Mouse (Mus musculus) heart, postnatal 10 days (tissue): ENCODE measurements around the gene Gm9944. TPM values are rescaled to one million over a fixed set of nuclear protein-coding genes. Genes with fewer than 3 reads are reported as not detected.
A peak's percentile ranks its signal among the peaks of the same experiment; 100 is the strongest.

Source experiments
- DNase-seq, 2 experiments: peaks; one replicate each; pipeline ENCODE4 v3.0.0; 2021
- intact Hi-C: fragments of 180-260 bp; cut with DNase I; formaldehyde crosslinking; loops from one replicate; pipeline ENCODE4 v1.15.1; 2025
- total RNA-seq, 2 experiments: library from RNA; stranded (reverse); gene quantifications; 2 replicates each; pipeline ENCODE4 v1.2.3; 2021

Gm9944 gene
- not detected for total RNA-seq

DNA sequence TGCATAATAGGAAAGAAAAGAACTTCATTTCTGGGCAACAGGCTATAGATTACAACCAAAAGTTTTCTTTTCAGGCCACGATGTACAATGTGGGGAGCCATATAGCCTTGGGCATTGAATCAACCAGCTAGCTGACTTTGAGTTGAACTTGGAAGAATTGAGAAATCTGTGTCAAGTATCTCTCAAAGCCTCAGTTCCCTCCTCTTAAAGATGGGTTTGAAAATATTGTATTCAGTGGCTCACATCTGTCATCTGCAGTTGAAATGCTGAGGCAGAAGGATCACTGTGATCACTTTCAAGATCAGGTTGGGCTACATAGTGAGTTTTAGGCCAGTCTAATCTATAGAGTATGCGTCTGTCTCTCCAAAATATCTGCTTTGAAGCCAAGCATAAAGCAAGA lies at the start of gene Gm9944:
TSS of gene Gm9944 (minus strand) at position 101 of the 400 bp plus-strand sequence.
- intact Hi-C loops, result no loop called here
- DNase-seq, result no peak

DNA sequence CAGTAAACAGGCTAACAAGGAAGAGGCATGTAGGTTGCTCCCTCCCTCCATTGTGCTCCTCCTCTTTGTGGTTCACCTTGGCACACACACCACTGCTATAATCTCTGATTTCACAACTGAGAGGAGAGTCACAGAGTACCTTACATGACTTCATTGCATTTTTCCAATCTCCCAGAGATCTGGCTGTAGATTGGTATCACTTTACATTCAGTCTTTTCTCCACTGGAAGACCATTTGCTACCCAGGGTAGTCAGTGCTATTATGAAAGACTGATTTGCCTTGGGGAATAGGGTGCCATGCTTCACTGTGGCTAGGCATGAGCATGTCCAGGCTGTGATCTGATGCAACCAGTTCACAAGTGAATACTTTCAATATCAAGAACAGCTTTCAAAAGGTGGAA lies 40.2 kb upstream of the Gm9944 start:
- no peak for DNase-seq
- intact Hi-C loops, result no loop called here

- DNase-seq, result no peak
- intact Hi-C loops, result no loop called here
Measured at GRCm38 (mm10) chr4:144468091-144468490, 15.0 kb upstream of the Gm9944 start.

- intact Hi-C loops, result no loop called here
- DNase-seq, result no peak
Measured at GRCm38 (mm10) chr4:144465206-144465605, 12.1 kb upstream of the Gm9944 start.

DNA sequence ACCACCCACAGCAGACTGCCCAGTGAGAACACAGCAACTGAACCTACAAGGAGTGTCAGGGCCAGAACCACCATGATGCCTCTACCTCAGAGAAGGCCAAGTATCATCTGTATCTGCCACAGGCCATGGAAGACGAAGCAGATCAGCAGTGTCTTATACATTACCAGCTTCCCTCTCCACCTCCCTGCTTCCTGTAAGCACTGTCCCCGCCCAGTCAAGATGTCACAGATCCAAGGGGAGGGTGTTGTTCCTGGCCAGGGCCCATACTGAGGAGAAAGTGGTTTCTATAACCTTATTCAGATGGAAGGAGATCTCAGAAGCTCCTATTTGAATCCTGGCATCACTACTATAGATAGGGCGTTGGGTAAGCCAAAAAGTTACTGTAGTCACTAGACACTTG lies 10.5 kb upstream of the Gm9944 start, which contains the start of gene Aadacl3:
TSS of gene Aadacl3 (minus strand) at position 101 of the 400 bp plus-strand sequence.
- intact Hi-C loops, result no loop called here
- DNase-seq, result no peak

- DNase-seq, result no peak
- intact Hi-C loops, result no loop called here
Measured at GRCm38 (mm10) chr4:144448546-144448945, 4.6 kb downstream of the Gm9944 start.

GRCm38 (mm10) chr4:144441582-144441981 lies 11.5 kb downstream of the Gm9944 start:
- intact Hi-C loops, result no loop called here
- DNase-seq, result no peak

DNA sequence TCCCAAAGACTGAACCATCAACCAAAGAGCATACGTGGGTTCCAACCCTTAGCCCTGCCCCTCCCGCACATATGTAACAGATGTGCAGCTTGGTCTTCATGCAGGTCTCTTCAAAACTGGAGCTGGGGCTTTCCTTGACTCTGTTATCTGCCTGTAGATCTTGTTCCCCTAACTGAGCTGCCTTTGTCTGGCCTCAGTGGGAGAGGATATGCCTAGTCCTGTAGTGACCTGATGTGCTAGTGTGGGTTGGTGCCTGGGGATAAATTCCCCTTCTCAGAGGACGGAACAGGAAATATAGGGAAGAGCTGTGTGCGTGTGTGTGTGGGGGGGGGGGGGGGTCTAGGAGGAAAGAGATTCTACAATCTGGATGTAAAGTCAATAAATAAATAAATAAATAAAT lies 12.0 kb downstream of the Gm9944 start:
- intact Hi-C loops, result no loop called here
- no peak for DNase-seq

DNA sequence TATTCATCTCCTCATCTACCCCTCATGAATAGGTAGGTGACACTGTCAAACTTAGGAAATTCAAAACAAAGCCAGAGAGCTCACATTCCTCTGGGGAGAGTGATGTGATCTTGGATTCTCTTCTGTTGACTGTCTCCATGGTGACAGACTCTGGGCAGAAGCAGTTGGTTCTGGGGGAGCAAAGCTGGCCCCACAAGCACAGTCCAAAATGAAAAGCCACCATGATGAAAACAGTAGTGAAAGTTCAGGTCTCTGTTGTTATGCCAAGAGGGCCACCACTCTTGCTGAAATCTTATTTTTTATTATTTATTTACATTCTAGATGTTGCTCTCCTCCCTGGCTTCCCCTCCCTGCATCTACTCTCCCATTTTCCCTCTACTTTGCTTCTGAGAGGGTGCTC lies 14.4 kb downstream of the Gm9944 start, which contains the start of gene 1700012P22Rik:
TSS of gene 1700012P22Rik (minus strand) at position 101 of the 400 bp plus-strand sequence.
- intact Hi-C loops, result no loop called here
- no peak for DNase-seq

GRCm38 (mm10) chr4:144433216-144433615 lies 19.9 kb downstream of the Gm9944 start:
- intact Hi-C loops, result no loop called here
- DNase-seq, result no peak

- no peak for DNase-seq
- intact Hi-C loops, result no loop called here
Measured at GRCm38 (mm10) chr4:144430723-144431122, 22.4 kb downstream of the Gm9944 start.

DNA sequence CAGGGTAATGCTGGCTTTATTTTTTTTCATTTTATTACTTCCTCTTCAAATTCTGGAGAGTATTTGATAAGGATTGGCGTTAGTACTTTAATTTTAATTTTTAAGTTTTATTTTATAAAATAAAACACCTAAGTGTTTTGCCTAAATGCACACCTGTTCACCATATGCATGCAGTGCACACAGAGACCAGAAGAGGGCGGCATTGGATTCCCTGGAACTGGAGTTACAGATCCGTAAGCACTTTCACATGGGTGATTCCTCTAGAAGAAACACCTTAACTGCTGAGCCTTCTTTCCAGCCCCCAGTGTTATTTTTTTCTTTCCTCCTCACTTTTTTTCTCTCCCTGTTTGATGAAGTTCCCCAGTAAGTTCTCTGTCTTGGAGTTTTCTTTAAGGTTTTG lies 24.2 kb downstream of the Gm9944 start:
- intact Hi-C loops, result no loop called here
- peak; percentile 6 to 22 for DNase-seq

DNA sequence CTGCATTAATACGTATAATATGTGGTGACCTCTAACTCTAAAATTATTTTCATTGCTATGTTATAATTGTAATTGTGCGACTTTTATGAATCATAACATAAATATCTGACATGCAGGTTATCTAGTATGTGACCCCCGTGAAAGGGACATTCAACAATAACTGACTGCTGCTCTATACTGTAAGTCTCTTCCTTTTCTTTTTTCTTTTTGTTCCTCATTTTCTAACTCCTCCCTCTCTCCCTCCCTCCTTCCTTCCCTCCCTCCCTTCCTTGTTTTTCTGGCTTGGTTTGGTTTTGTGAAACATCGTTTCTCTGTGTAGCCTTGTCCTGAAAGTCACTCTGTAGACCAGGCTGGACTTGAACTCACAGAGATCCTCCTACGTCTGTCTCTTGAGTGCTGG lies 28.5 kb downstream of the Gm9944 start:
- intact Hi-C loops, result no loop called here
- no peak for DNase-seq

GRCm38 (mm10) chr4:144420644-144421043 lies 32.5 kb downstream of the Gm9944 start:
- no peak for DNase-seq

GRCm38 (mm10) chr4:144408290-144408689 lies 44.8 kb downstream of the Gm9944 start, which contains the start of gene Pramef12:
TSS of gene Pramef12 (minus strand) at chr4:144408464.
- intact Hi-C loops, result no loop called here
- no peak for DNase-seq

More at GRCm38 (mm10) chr4:144420644-144421043, 32.5 kb downstream of the Gm9944 start:
- intact Hi-C loops, result no loop called here

GRCm38 (mm10) chr4:144406261-144406660 lies 46.9 kb downstream of the Gm9944 start:
- DNase-seq, result no peak
- intact Hi-C loops, result no loop called here

DNA sequence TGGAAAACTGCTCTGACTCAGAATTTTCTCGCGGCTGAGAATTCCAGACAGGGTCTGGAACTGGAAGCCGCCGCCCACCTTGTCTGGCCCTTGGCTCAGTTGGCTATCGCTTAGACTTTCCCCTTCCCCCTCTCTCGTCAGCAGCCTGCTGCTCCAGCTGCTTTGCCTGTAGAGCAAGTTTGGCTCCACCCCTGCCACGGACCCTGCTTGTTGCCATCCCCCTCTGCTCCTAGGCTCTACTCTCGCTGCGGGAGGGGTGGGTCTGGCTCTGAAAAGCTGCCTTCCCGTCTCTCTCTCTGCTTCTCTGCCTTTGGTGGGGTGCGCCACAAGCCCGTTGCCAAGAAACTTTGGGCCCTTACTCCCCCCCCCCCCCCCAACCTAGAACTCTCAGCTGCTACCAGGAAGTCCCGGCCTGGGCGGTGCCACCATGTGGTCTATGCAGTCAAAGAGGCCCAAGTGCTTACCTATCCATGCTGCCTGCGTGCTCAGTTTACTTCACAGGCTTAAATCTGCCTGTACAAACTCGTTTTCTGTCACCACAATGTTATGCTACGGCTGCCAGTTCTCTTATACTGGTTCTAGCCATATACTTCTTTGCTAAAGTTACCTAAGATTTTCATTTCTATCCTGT lies 48.5 kb downstream of the Gm9944 start:
- peak; percentile 26 to 38 for DNase-seq
- intact Hi-C loops, result no loop called here

Other genes with a start within 250 kb of the Gm9944 start
- not detected for gene C87977, start 240.0 kb downstream of the Gm9944 start, total RNA-seq
- gene Pramel5, start 172.8 kb downstream of the Gm9944 start, total RNA-seq, result not detected
- not detected for gene Gm13128, start 123.1 kb downstream of the Gm9944 start, total RNA-seq
- gene Gm13119, start 95.4 kb downstream of the Gm9944 start, total RNA-seq, result not detected
- gene Pramef20, start 75.4 kb downstream of the Gm9944 start, total RNA-seq, result not detected
- not detected for gene Pramef12, start 44.9 kb downstream of the Gm9944 start, total RNA-seq
- not detected for gene 1700012P22Rik, start 14.5 kb downstream of the Gm9944 start, total RNA-seq
- not detected for gene Aadacl3, start 10.4 kb upstream of the Gm9944 start, total RNA-seq
- gene 9430007A20Rik, start 66.5 kb upstream of the Gm9944 start, total RNA-seq, result not detected
- gene Gm13124, start 111.8 kb upstream of the Gm9944 start, total RNA-seq, result not detected
- gene Aadacl4, start 160.4 kb upstream of the Gm9944 start, total RNA-seq, result not detected
- gene Gm436, start 233.1 kb upstream of the Gm9944 start, total RNA-seq, result not detected